Mouse (Mus musculus) myocyte (in vitro differentiated cells): Measurements from ENCODE around the gene Tepp.

Experiments used
- CEBPB ChIP-seq: IDR thresholded peaks from 2 replicates; pipeline ENCODE4 v1.6.1; 2011; ENCODE audit warnings: mild to moderate bottlenecking, moderate library complexity; ENCODE audit not compliant: poor library complexity, insufficient read depth, severe bottlenecking
- POLR2A ChIP-seq: IDR thresholded peaks from one replicate; pipeline ENCODE4 v1.6.1; 2011; ENCODE audit warnings: low read depth, mild to moderate bottlenecking, control low read depth, moderate library complexity; ENCODE audit not compliant: insufficient read length
- POLR2AphosphoS2 ChIP-seq: IDR thresholded peaks from one replicate; pipeline ENCODE4 v1.6.1; 2011; ENCODE audit warnings: low read depth, control low read depth; ENCODE audit not compliant: insufficient read length

GRCm38 (mm10) chr8:95315350-95315749 is 5.0 kb downstream of the Tepp start:
- no peak for TF ChIP-seq POLR2A
- no peak for TF ChIP-seq POLR2AphosphoS2
- TF ChIP-seq CEBPB, result no peak
